In the genomic region with DNA sequence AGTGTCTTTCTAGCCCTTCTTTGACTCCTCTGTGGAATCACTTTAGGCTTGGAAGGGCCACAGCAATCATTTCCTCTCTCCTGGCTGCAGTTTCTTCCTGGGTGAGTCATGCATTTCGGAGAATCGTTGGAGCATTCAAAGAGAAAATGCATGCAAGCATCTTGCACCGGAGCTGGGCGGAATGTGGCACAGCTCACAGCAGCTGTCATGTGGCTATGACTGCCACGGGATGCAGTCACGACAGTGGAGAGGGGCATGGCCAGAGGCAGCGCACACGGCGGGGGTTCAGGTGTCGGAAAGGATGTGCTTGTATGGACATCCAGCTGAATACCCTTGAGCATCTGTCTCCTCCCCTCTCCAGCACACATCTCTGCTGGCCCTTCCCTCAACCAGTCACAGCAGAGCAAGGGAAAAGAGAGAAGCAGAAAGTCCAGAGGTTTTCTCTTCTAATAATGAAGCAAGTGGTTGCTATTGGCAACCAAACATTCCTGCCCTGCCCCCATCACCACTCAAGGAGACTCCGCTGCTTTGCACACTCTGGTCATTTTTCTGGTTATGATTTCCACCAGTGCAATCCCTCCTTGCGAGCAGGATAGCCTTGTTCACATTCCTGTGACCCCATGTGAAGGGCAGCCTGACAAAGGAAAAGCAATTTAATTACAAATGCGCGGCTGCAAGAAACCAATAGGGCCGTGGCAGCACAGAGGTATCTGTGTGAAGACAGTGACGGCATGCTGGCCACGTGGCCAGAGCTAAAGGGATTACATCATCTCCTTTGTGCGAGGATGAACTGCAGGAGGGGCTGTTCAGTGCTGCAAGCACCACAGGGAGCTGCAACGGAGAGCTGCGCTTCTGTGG, we compare ENCODE assay signal across 7 mouse cellular contexts.
A peak's percentile ranks its signal among the peaks of the same experiment; 100 is the strongest.
DNase-seq lines count a peak whose midpoint lies in the region; ATAC-seq lines count a peak whose summit lies in the region.

No protein-coding gene starts in this region.

- ATAC-seq in activated CD4-positive, CD25-positive, alpha-beta regulatory T cell, adult 4 months, result peak; percentile 38
- peak; percentile 54 for ATAC-seq in inflammation-experienced regulatory T-cells, adult 6 months
- ATAC-seq in megakaryocyte, adult 5-6 weeks (ENCODE audit: poor library complexity, severe bottlenecking), result peak; percentile 78

- peak; percentile 91 for DNase-seq in cerebellum, adult 9-11 months
- DNase-seq in frontal cortex, postnatal 10 days (ENCODE audit: low spot score in 2 of 2), result peak; percentile 68 to 76
- DNase-seq in left cerebral cortex, adult 8-10 months (ENCODE audit: low spot score in 2 of 2), result peak; percentile 47 to 79
- peak; percentile 67 for DNase-seq in right cerebral cortex, postnatal 4 days

Comparison
In these comparisons a context has a peak if more than half of its experiments do, and no peak if none do; other contexts are left out.
1. Peak in every context shown above with its lines: DNase-seq and ATAC-seq.